Mouse (Mus musculus) lung, postnatal 0 days (tissue): ENCODE measurements around the gene Zfp111. TPM values are rescaled to one million over a fixed set of nuclear protein-coding genes. Genes with fewer than 3 reads are reported as not detected.

Experiments used
- ATAC-seq: fragments of 200-750 bp; cut with Nextera tagmentation; 2 replicates; pipeline ENCODE4 v1.8.0; 2017; ENCODE audit warnings: moderate library complexity
- DNase-seq: peaks from one replicate; pipeline ENCODE4 v3.0.0-alpha.2; 2016; ENCODE audit warnings: low spot score
- H3K27ac ChIP-seq: fragments of 300-500 bp; sonication (generic); 2 replicates; pipeline ENCODE4 v1.5.1; 2014; ENCODE audit warnings: antibody characterized with exemption, mild to moderate bottlenecking, low read length, mixed read lengths
- H3K27me3 ChIP-seq: fragments of 300-500 bp; sonication (generic); replicated peaks from 2 replicates; pipeline ENCODE4 v1.6.1; 2014; ENCODE audit warnings: low read length, mixed read lengths; ENCODE audit not compliant: insufficient read depth
- H3K36me3 ChIP-seq: fragments of 300-500 bp; sonication (generic); 2 replicates; pipeline ENCODE4 v1.6.1; 2014; ENCODE audit warnings: low read length, mixed read lengths; ENCODE audit not compliant: insufficient read depth
- H3K4me1 ChIP-seq: fragments of 300-500 bp; sonication (generic); 2 replicates; pipeline ENCODE4 v1.6.1; 2014; ENCODE audit warnings: antibody characterized with exemption, low read depth, low read length, mixed read lengths; ENCODE audit not compliant: insufficient read depth
- H3K4me2 ChIP-seq: fragments of 300-500 bp; sonication (generic); replicated peaks from 2 replicates; pipeline ENCODE4 v1.6.1; 2014; ENCODE audit warnings: low read depth, mild to moderate bottlenecking, low read length, moderate library complexity, mixed read lengths
- H3K4me3 ChIP-seq: fragments of 300-500 bp; sonication (generic); 2 replicates; pipeline ENCODE4 v1.5.1; 2014; ENCODE audit warnings: low read depth, low read length
- H3K9ac ChIP-seq: fragments of 300-500 bp; sonication (generic); replicated peaks from 2 replicates; pipeline ENCODE4 v1.6.1; 2014; ENCODE audit warnings: low read depth, mild to moderate bottlenecking
- H3K9me3 ChIP-seq: fragments of 300-500 bp; sonication (generic); 2 replicates; pipeline ENCODE4 v1.6.1; 2016; ENCODE audit warnings: low read length, mixed read lengths
- CTCF ChIP-seq: IDR thresholded peaks from 2 replicates; pipeline ENCODE4 v1.5.1; 2016; ENCODE audit warnings: antibody characterized with exemption, mild to moderate bottlenecking
- EP300 ChIP-seq: IDR thresholded peaks from 2 replicates; pipeline ENCODE4 v1.6.1; 2016; ENCODE audit warnings: antibody characterized with exemption, mild to moderate bottlenecking, control low read depth
- WGBS: fragments of 180-500 bp; shearing (Covaris S2); extraction: QIAGEN DNeasy Blood & Tissue Kit; methylation state at CpG from one replicate; pipeline ENCODE4 v1.1.7; 2014; 5-methylcytosine and 5-hydroxymethylcytosine counted together
- polyA plus RNA-seq: library from polyadenylated mRNA; unstranded; fragments of >200 nt; fragmentation: Nextera tagmentation; extraction: Ambion mirVana; gene quantifications from 2 replicates; pipeline ENCODE4 v1.2.1, GENCODE M21; 2015

Gene Zfp111
- polyA plus RNA-seq, 1 experiment from 2014 or later, result 3.7 TPM

GRCm38 (mm10) chr7:24191361-24191760 lies 19.9 kb downstream of the Zfp111 start:
- Histone ChIP-seq H3K36me3 (no peaks in the 10 kb centered on the region), H3K4me3 (no peak overlapping the region), H3K9me3 (no peaks in the 10 kb centered on the region), H3K4me2 (no peak overlapping the region), H3K9ac (no peak overlapping the region), H3K4me1 (no peaks in the 10 kb centered on the region), H3K27ac (no peak overlapping the region), H3K27me3 (no peaks in the 10 kb centered on the region)
- WGBS, result 60% methylated on average over 2 of the region's 2 CpGs
- TF ChIP-seq CTCF (no peak), EP300 (no peak)
- ATAC-seq, result no peak
- DNase-seq, result no peak

GRCm38 (mm10) chr7:24189571-24189944 lies 21.7 kb downstream of the Zfp111 start:
- DNase-seq (no peak), ATAC-seq (no peak)
- 66% methylated on average over 5 of the region's 5 CpGs for WGBS
- no peaks in the 10 kb centered on the region for H3K9me3 ChIP-seq
- no peaks in the 10 kb centered on the region for H3K4me1 ChIP-seq
- no peaks in the 10 kb centered on the region for H3K36me3 ChIP-seq
- H3K27ac ChIP-seq, result no peak overlapping the region
- no peaks in the 10 kb centered on the region for H3K27me3 ChIP-seq
- H3K4me2 ChIP-seq, result no peak overlapping the region
- no peak overlapping the region for H3K9ac ChIP-seq
- TF ChIP-seq EP300, result no peak
- no peak overlapping the region for H3K4me3 ChIP-seq

- no peaks in the 10 kb centered on the region for H3K4me1 ChIP-seq
- no peak overlapping the region for H3K9ac ChIP-seq
- no peak for TF ChIP-seq EP300
- TF ChIP-seq CTCF, result no peak
- DNase-seq (no peak), ATAC-seq (no peak)
- H3K9me3 ChIP-seq, result no peaks in the 10 kb centered on the region
- H3K27me3 ChIP-seq, result no peaks in the 10 kb centered on the region
- no peaks in the 10 kb centered on the region for H3K36me3 ChIP-seq
- H3K4me2 ChIP-seq, result no peak overlapping the region
- no peak overlapping the region for H3K27ac ChIP-seq
- WGBS, result 72% methylated on average over 4 of the region's 4 CpGs
- no peak overlapping the region for H3K4me3 ChIP-seq
These were observed 22.2 kb downstream of the Zfp111 start for GRCm38 (mm10) chr7:24188901-24189570.

DNA sequence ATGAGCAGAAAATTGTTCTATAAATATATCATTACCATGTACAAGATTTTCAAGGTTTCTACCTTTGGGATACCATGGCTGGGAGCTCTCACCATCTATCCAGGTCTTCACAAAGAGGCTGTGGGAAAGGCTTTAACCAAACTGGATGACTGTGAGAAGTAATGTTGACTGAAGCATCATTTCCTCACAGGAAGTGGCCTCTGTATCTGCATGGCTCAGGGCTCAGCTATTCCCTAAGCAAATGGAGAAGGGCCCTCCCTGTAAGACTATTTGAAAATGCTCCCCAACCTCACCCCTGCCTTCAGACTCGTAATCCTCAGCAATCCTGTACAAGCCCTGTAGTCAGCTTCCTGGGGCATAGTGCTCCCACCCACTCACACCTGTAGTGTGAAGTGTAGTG lies 23.6 kb downstream of the Zfp111 start:
- WGBS, result 59% methylated on average over 1 of the region's 1 CpGs
- Histone ChIP-seq H3K27me3 (no peaks in the 10 kb centered on the region), H3K9ac (no peak overlapping the region), H3K4me1 (no peaks in the 10 kb centered on the region), H3K4me2 (no peak overlapping the region), H3K9me3 (no peaks in the 10 kb centered on the region), H3K4me3 (no peak overlapping the region), H3K36me3 (no peaks in the 10 kb centered on the region), H3K27ac (no peak overlapping the region)
- DNase-seq (no peak), ATAC-seq (no peak)
- TF ChIP-seq CTCF (no peak), EP300 (no peak)

GRCm38 (mm10) chr7:24175337-24175711 lies 35.9 kb downstream of the Zfp111 start:
- DNase-seq, result no peak
- Histone ChIP-seq H3K36me3 (no peaks in the 10 kb centered on the region), H3K4me2 (peak overlapping the region; percentile 58), H3K27ac (no peak overlapping the region), H3K27me3 (no peaks in the 10 kb centered on the region), H3K4me1 (no peaks in the 10 kb centered on the region), H3K4me3 (peak overlapping the region; percentile 46), H3K9ac (no peak overlapping the region; the same call in 1 of the 2 replicates), H3K9me3 (no peaks in the 10 kb centered on the region)
- WGBS, result 47% methylated on average over 6 of the region's 6 CpGs
- no peak for ATAC-seq
- TF ChIP-seq CTCF (no peak), EP300 (no peak)

DNA sequence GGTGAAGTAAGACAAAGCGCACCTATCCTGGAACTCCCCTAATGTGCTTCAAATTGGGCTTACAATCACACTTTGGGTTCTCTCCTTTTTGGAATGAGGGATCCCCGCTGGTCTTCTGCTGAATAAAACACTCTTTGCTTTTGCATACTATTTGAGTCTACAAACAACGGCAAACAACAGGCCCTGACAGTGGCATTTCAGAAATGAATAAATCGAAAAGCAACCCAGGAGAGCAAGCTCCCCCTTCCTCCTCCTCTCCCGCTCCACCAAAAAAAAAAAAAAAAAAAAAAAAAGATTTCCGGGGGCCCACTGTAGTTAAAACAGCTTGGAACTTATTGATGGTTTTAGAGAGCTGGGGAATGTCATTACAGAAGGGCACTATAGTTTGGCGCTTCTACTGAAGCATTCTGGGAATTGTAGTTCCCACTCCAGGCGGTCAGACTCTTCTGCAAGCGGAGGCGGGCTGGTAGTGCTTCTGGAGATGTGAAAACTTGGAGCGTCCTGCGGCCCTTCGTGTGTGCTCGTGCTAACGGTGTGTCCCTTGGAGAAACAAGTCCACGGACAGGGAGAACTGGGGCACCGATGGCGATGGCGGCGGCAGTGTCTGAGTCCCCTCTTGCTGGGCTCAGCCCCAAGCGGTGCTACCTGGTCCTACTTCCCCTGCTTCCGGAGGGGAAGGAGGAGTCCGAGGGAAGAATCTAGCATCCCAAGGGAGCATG lies 36.5 kb downstream of the Zfp111 start, which contains the start of gene Zfp114:
TSS of gene Zfp114 (plus strand) at position 443 of the 719 bp plus-strand sequence.
- WGBS, result 12% methylated on average over 23 of the region's 23 CpGs

More for the DNA sequence above, 36.5 kb downstream of the Zfp111 start, which contains the start of gene Zfp114:
- Histone ChIP-seq H3K4me2 (peak within 1 kb of the TSS; percentile 58), H3K4me1 (no peaks in the 10 kb centered on the region), H3K4me3 (peak within 1 kb of the TSS; percentile 46), H3K36me3 (no peaks in the 10 kb centered on the region), H3K9ac (no peak within 1 kb of the TSS; the same call in 1 of the 2 replicates), H3K9me3 (no peaks in the 10 kb centered on the region), H3K27ac (no peak within 1 kb of the TSS), H3K27me3 (no peaks in the 10 kb centered on the region)
- ATAC-seq (peak; percentile 92), DNase-seq (peak; percentile 80)
- peak; percentile 28 for TF ChIP-seq CTCF
- no peak for TF ChIP-seq EP300
